Mouse (Mus musculus) liver, embryonic 13.5 days (tissue): ENCODE measurements around the gene Ddx17. TPM values are rescaled to one million over a fixed set of nuclear protein-coding genes. Genes with fewer than 3 reads are reported as not detected.
A peak's percentile ranks its signal among the peaks of the same experiment; 100 is the strongest.

Source experiments
- ATAC-seq: fragments of 200-750 bp; cut with Nextera tagmentation; 2 replicates; pipeline ENCODE4 v1.8.0; 2017; ENCODE audit warnings: low read depth, mild to moderate bottlenecking, moderate number of reproducible peaks, moderate library complexity
- DNase-seq: peaks from one replicate; pipeline ENCODE4 v3.0.0; 2022
- H3K27ac ChIP-seq: fragments of 300-500 bp; sonication (generic); 2 replicates; pipeline ENCODE4 v1.5.1; 2015; ENCODE audit warnings: moderate library complexity, mild to moderate bottlenecking, inconsistent platforms
- H3K27me3 ChIP-seq: fragments of 300-500 bp; sonication (generic); 2 replicates; pipeline ENCODE4 v1.6.1; 2015; ENCODE audit warnings: mild to moderate bottlenecking, inconsistent platforms
- H3K36me3 ChIP-seq: fragments of 300-500 bp; sonication (generic); 2 replicates; pipeline ENCODE4 v1.6.1; 2015; ENCODE audit warnings: mild to moderate bottlenecking, inconsistent platforms
- H3K4me1 ChIP-seq: fragments of 300-500 bp; sonication (generic); replicated peaks from 2 replicates; pipeline ENCODE4 v1.6.1; 2015; ENCODE audit warnings: inconsistent platforms
- H3K4me2 ChIP-seq: fragments of 300-500 bp; sonication (generic); 2 replicates; pipeline ENCODE4 v1.6.1; 2015; ENCODE audit warnings: inconsistent platforms, mild to moderate bottlenecking, moderate library complexity
- H3K4me3 ChIP-seq: fragments of 300-500 bp; sonication (generic); replicated peaks from 2 replicates; pipeline ENCODE4 v1.5.1; 2015; ENCODE audit warnings: mild to moderate bottlenecking, inconsistent platforms
- H3K9ac ChIP-seq: fragments of 300-500 bp; sonication (generic); 2 replicates; pipeline ENCODE4 v1.6.1; 2015; ENCODE audit warnings: mild to moderate bottlenecking, inconsistent platforms
- H3K9me3 ChIP-seq: fragments of 300-500 bp; sonication (generic); replicated peaks from 2 replicates; pipeline ENCODE4 v1.6.1; 2016; ENCODE audit warnings: inconsistent platforms
- WGBS: fragments of 180-500 bp; shearing (Covaris S2); methylation state at CpG from one replicate; pipeline ENCODE4 v1.1.7; 2015; ENCODE audit not compliant: insufficient replicate concordance; 5-methylcytosine and 5-hydroxymethylcytosine counted together
- polyA plus RNA-seq: library from polyadenylated mRNA; unstranded; fragments of >200 nt; fragmentation: Nextera tagmentation; extraction: Ambion mirVana; gene quantifications from 2 replicates; pipeline ENCODE4 v1.2.1, GENCODE M21; 2015

Ddx17 gene
- polyA plus RNA-seq, 1 experiment from 2014 or later: 12.6 TPM

DNA sequence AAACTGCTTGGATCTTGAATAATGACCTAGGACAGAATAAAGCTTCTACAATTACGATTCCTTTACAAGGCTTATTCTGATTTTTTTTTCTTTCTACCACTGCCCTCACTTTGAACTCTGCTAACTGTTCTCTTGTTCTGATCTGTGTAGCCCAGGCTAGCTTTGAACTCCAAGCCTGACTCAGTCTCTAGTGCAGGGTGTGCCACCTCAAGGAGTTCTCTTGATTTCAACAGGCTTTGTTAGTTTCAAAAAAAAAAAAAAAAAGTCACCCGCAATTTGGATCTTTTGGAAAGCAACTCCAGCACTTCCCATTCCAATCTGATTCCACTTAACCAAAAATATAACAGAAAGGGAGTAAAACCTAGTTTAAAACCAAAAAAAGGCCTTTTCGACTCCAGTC, 1.0 kb downstream of the Ddx17 start:
- Histone ChIP-seq H3K27ac (peak overlapping the region; percentile 92), H3K9ac (peak overlapping the region; percentile 89), H3K9me3 (no peaks in the 10 kb centered on the region), H3K4me2 (peak overlapping the region; percentile 90), H3K27me3 (peaks cover 9% of the 10 kb centered on the region), H3K4me3 (peak overlapping the region; percentile 90), H3K36me3 (peaks cover 39% of the 10 kb centered on the region), H3K4me1 (peaks cover 34% of the 10 kb centered on the region)
- WGBS: 2% methylated on average over 3 of the region's 3 CpGs
- DNase-seq (peak; percentile 14), ATAC-seq (peak; percentile 38; the same call in 1 of the 2 replicates)

DNA sequence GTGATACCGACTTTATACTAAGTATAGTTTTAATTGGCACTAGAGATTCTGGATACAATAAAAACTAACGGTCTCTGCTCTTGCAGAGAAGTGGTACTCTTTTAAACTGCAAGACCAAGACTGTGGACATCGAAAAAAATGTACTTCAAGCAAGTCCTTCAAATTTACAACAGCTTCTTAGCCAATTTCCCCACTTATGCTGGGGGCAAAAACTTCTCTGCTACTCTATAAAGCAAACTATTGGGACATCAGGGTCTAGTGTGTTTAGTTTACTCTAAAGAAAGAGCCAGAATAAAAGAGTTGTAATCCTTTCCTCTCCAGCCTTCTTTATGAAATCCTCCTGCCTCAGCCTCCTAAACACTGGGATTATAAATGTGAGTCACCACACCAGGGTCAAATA, 2.6 kb downstream of the Ddx17 start:
- Histone ChIP-seq H3K4me3 (peak overlapping the region; percentile 90), H3K27ac (no peak overlapping the region), H3K4me2 (peak overlapping the region; percentile 90), H3K36me3 (peaks cover 54% of the 10 kb centered on the region), H3K9me3 (no peaks in the 10 kb centered on the region), H3K9ac (peak overlapping the region; percentile 89), H3K4me1 (peaks cover 34% of the 10 kb centered on the region), H3K27me3 (no peaks in the 10 kb centered on the region)
- ATAC-seq (no peak), DNase-seq (no peak)
- 86% methylated on average over 3 of the region's 3 CpGs for WGBS

DNA sequence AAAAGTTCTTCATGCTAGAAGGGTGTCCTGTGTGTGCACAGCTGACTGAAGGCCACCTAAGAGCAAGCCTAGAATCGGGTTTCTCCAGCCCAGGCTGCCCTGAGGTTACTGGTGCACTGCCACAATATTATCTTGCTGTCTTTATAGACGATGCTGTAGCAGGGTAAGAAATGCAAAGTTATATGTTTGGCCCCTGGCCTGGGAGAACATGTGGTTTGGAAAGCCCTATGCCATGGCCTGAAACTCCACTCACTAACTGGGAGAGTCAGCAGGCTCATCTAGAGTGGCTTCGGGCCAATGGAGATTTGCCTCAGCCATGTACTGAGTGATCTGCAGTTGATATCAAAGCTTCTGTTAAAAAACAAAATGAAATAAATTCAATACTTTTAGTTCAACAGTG, 12.7 kb downstream of the Ddx17 start:
- DNase-seq: no peak
- no peak for ATAC-seq
- peaks cover 99% of the 10 kb centered on the region for H3K36me3 ChIP-seq
- no peak overlapping the region for H3K4me2 ChIP-seq
- no peaks in the 10 kb centered on the region for H3K9me3 ChIP-seq
- peaks cover 4% of the 10 kb centered on the region; the same call in 1 of the 2 replicates for H3K4me1 ChIP-seq
- H3K27me3 ChIP-seq: no peaks in the 10 kb centered on the region
- 90% methylated on average over 3 of the region's 3 CpGs for WGBS
- H3K4me3 ChIP-seq: no peak overlapping the region
- no peak overlapping the region for H3K27ac ChIP-seq
- no peak overlapping the region for H3K9ac ChIP-seq

DNA sequence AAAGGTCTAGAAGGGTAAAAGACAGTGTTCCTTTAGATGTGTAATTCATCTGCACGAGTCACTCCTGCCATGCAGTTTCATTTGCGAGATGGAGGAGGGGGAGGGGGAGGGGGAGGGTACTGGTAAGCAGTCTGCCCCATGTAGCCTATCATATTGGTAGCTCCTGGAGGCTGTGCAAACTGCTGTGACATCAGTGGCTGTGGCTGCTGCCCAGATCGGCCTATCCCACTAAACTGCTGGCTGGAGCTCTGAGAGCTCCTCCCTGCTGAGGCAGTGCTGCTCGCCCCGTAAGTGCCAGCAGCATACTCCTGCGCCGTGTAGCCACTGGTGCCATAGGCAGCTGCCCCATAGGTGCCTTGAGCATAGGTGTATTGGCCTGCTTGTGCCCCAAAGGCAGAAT, 16.6 kb downstream of the Ddx17 start:
- Histone ChIP-seq H3K4me2 (no peak overlapping the region), H3K4me1 (peaks cover 4% of the 10 kb centered on the region; the same call in 1 of the 2 replicates), H3K27ac (no peak overlapping the region), H3K9me3 (no peaks in the 10 kb centered on the region), H3K27me3 (no peaks in the 10 kb centered on the region), H3K36me3 (peaks cover 90% of the 10 kb centered on the region), H3K4me3 (no peak overlapping the region), H3K9ac (no peak overlapping the region)
- WGBS: 82% methylated on average over 7 of the region's 7 CpGs
- DNase-seq: no peak
- peak; percentile 32; the same call in 1 of the 2 replicates for ATAC-seq

DNA sequence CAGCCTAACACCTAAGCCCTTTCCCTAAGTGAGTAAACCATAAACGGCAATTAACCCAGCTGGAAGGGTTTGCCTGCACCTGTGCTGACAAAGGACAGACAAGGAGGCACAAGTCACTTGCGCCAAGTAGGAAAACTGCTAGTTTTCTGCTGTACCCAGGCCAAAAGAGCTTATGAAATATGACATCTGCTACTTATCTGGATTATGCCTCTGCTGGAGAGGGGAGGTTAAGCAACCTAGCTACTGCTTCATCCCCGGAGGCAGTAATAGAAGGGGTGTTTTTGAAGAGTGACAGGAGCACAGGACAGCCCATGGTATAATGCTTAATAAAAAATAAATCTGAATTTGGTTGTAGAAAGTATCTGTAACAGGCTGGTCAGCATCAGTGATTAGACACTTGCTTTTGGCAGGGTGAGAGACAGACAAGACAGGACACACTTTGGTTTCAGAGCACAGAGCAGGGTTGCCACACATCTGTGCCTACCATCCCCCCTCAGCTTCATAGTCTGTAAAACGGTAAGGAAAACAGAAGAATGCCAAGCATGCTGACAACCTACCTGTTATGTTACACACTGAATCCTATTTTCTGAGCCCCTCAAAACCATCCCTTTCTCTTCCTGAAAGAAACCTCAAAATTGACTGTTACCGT, 18.4 kb downstream of the Ddx17 start:
- H3K4me3 ChIP-seq: no peak overlapping the region
- H3K9ac ChIP-seq: no peak overlapping the region
- no peaks in the 10 kb centered on the region for H3K27me3 ChIP-seq
- no peak overlapping the region for H3K27ac ChIP-seq
- peaks cover 4% of the 10 kb centered on the region; the same call in 1 of the 2 replicates for H3K4me1 ChIP-seq
- H3K36me3 ChIP-seq: peaks cover 71% of the 10 kb centered on the region
- no peaks in the 10 kb centered on the region for H3K9me3 ChIP-seq
- WGBS: 75% methylated on average over 5 of the region's 5 CpGs
- no peak overlapping the region for H3K4me2 ChIP-seq
- ATAC-seq (no peak), DNase-seq (no peak)

DNA sequence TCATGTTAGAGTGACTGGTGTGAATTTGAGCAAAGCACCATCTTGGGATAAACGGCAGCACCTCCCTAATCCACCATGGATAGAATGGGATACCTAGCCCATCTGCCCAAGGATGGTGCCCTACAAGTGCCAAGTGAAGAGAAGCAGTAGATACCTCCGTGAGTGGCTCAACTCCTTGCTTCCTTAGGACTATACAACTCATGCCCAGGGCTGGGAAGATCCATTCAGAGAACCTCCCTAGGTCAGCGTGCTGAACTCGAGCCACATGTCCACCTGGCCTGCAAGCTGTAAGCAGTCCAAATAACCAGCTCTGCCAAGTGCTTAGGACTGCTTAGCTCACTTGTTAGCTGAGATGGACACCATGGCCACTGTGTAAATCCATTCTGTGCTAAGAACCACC, 19.3 kb downstream of the Ddx17 start:
- Histone ChIP-seq H3K4me3 (no peak overlapping the region), H3K27ac (no peak overlapping the region), H3K4me1 (peaks cover 4% of the 10 kb centered on the region; the same call in 1 of the 2 replicates), H3K9me3 (no peaks in the 10 kb centered on the region), H3K9ac (no peak overlapping the region), H3K36me3 (peaks cover 62% of the 10 kb centered on the region), H3K4me2 (no peak overlapping the region), H3K27me3 (no peaks in the 10 kb centered on the region)
- WGBS: 72% methylated on average over 4 of the region's 4 CpGs
- ATAC-seq (no peak), DNase-seq (no peak)

DNA sequence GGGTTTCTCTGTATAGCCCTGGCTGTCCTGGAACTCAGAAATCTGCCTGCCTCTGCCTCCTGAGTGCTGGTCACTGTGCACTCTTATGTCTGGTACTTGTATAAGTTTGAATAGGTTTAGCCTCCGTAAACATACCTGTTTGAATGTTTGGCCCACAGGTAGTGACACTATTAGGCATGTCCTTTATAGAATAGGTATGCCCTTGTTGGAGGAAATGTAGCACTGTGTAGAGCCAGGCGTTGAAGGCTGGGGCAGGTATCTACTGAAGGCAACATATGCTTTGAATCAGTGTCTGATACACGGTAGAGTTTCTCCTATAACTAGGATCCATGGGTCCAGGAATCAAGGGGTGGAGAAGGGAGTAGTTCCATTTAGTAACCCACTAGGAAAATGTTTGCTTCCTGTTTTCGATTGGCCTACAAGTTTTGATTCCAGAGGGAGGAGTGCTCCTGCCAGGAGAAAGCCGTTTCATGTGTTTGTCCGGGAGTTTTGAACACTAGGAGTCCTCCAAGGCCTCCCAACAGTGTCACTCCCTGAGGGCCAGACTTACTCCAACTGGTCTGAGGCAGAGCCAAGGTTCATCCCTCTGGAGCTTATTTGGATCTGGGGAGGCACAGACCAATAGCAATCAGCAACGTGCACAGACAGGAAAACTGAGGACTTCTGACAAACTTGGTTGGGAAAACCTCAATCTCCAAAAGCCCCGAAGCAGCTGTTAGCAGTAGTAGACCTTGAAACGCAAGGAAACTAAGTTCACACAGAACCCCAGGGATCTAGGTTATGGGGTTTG, 20.4 kb downstream of the Ddx17 start:
- Histone ChIP-seq H3K4me3 (no peak overlapping the region), H3K4me2 (no peak overlapping the region), H3K9ac (no peak overlapping the region), H3K27me3 (no peaks in the 10 kb centered on the region), H3K27ac (no peak overlapping the region), H3K9me3 (no peaks in the 10 kb centered on the region), H3K36me3 (peaks cover 52% of the 10 kb centered on the region), H3K4me1 (peaks cover 4% of the 10 kb centered on the region; the same call in 1 of the 2 replicates)
- 66% methylated on average over 9 of the region's 9 CpGs for WGBS
- ATAC-seq (no peak), DNase-seq (no peak)

DNA sequence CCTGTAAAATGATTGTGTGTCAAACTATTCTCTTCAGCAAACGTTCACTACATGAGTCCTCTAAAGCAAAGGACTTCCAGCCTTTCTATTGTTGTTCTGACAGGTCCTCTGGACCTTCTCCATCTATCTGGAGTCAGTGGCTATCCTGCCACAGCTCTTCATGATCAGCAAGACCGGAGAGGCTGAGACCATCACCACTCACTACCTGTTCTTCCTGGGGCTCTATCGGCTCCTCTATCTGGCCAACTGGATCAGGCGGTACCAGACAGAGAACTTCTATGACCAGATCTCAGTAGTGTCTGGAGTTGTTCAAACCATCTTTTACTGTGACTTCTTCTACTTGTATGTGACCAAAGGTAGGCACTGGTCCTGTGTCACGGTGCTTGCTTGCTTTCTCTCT, 21.0 kb downstream of the Ddx17 start:
- ATAC-seq (no peak), DNase-seq (no peak)
- no peaks in the 10 kb centered on the region for H3K9me3 ChIP-seq
- H3K36me3 ChIP-seq: peaks cover 46% of the 10 kb centered on the region
- no peak overlapping the region for H3K9ac ChIP-seq
- no peaks in the 10 kb centered on the region for H3K27me3 ChIP-seq
- H3K27ac ChIP-seq: no peak overlapping the region
- 70% methylated on average over 5 of the region's 5 CpGs for WGBS
- H3K4me2 ChIP-seq: no peak overlapping the region
- peaks cover 4% of the 10 kb centered on the region; the same call in 1 of the 2 replicates for H3K4me1 ChIP-seq
- no peak overlapping the region for H3K4me3 ChIP-seq

DNA sequence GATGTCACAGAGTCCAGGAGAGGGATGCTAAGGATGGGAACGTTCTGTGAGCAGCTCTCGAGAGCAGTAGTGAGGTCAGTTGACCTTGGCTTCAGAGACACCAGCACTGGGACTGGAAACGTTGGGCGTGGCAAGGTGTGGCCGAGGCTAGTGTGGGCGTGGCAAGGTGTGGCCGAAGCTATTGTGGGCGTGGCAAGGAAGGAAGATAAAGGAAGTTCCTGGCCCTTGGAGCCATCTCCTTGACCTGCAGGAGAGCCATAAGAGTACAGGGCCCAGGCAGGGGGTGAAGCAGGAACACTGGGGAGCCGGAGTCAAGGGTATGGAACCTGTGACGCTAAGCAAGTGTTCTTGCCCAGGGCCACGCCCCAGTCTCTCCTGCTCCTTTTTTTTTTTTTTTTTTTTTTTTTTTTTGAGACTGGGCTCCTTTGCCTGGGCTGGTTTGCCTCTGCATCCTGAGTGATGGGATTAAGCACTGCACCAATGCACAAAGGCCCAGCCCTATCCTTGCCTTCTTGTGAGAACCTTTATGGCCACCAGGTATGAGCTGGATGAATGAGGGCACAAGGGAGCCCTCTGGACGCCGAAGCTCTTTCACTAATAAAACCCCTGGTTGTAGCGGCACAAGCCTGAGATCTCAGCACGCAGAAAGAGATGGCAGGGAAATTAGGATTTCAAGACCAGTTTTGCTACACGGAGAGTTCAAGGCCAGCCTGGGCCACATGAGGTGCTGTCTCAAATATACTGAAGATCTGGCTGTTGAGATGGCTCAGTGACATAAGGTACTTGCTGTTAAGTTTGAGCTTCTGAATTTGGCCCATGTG, 26.9 kb downstream of the Ddx17 start:
- Histone ChIP-seq H3K4me2 (peak overlapping the region; percentile 41), H3K36me3 (no peaks in the 10 kb centered on the region), H3K27ac (no peak overlapping the region), H3K4me3 (peak overlapping the region; percentile 8; the same call in 1 of the 2 replicates), H3K27me3 (peaks cover 46% of the 10 kb centered on the region), H3K9me3 (no peaks in the 10 kb centered on the region), H3K9ac (no peak overlapping the region), H3K4me1 (peaks cover 32% of the 10 kb centered on the region)
- peak; percentile 38 for DNase-seq
- WGBS: 33% methylated on average over 16 of the region's 16 CpGs
- ATAC-seq: no peak

DNA sequence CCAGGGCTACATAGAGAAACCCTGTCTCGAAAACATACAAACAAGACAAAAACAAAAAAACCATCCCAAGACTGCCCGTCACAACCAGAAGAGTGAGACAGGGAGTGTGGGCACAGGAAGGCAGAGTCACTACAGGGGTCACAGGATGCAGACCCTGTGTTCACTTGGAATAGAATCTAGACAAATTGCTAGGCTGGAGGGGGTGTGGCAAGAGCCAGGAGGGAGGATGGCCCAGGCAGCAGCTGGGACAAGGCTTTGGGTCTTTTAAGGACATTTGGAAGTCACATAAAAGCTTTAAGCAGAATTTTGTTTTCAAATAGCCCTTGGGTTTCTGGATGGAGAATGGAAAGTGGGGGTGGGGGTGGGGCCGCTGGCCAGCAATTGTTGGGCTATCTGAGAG, 28.0 kb downstream of the Ddx17 start:
- H3K27me3 ChIP-seq: peaks cover 56% of the 10 kb centered on the region
- no peak for DNase-seq
- 59% methylated on average over 3 of the region's 3 CpGs for WGBS
- no peaks in the 10 kb centered on the region for H3K9me3 ChIP-seq
- H3K4me2 ChIP-seq: no peak overlapping the region
- no peak for ATAC-seq
- no peak overlapping the region for H3K4me3 ChIP-seq
- H3K36me3 ChIP-seq: no peaks in the 10 kb centered on the region
- no peak overlapping the region for H3K9ac ChIP-seq
- no peak overlapping the region for H3K27ac ChIP-seq
- H3K4me1 ChIP-seq: peaks cover 32% of the 10 kb centered on the region

DNA sequence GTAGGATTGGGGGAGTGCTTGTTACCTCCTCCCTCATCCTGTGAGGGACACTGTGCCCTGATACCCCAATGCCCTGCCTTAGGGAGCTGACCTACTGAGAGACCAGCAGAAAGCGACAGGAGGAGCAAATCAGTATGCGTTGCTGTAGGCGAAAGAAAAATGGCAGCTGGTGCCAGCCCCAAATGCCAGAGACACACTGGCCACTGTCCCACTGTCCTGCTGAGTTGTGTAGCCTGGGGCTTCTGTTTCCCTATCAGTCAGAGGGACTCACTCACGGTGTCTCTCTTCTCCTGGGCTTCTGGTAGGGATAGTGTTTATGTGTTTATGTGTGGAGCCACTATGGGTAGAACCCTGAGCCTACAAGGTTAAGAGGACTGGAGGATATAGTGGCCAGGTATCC, 28.8 kb downstream of the Ddx17 start:
- Histone ChIP-seq H3K9ac (no peak overlapping the region), H3K27ac (no peak overlapping the region), H3K9me3 (no peaks in the 10 kb centered on the region), H3K4me2 (no peak overlapping the region), H3K36me3 (no peaks in the 10 kb centered on the region), H3K4me3 (no peak overlapping the region), H3K27me3 (peaks cover 65% of the 10 kb centered on the region), H3K4me1 (peaks cover 32% of the 10 kb centered on the region)
- WGBS: 76% methylated on average over 4 of the region's 4 CpGs
- no peak for DNase-seq
- ATAC-seq: no peak
